Mouse (Mus musculus): ENCODE data around the gene Adck1.

Gene Adck1

GRCm38 (mm10) chr12:88475833-88476232 lies 115.5 kb downstream of the Adck1 start:
- no peak for DNase-seq

DNA sequence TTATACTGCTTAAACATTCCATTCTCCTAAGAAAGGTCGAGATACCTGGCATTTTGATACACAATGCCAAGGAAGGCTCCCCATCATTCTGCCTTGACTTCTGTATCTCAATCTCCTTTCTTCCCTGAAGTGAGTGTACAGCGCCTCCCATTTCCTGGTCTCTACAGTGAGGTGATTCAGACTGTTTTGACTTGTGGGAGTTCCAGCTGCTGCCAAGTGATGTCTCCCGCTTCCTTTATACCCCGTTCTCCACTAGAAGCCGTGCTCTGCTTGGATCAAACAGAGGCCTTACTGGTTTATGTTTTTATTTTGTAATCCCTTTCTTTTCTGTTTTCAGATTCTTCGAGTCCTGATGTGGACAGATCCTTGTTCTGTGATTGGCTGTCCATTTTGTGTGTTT lies 116.3 kb downstream of the Adck1 start:
- DNase-seq: no peak

DNA sequence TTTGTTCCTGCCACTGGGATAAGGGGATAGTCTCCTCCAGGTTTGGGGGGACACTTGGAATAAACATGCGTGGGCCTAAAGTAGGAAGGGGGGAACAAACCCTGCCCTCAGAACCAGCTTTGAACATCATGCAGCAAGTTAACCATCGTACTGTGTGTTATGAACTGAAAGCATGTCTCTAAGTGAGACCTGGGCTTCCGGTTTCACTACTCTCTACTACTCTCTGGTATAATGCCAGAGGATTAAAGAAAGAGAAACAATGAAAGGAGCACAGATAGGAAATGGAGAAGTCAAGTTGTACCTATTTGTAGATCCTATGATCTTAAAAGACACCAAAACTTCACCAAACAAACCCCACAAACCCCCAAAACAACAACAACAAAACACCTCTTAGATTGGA lies 121.3 kb downstream of the Adck1 start:
- no peak for DNase-seq

- no peak for DNase-seq
These were observed 130.5 kb downstream of the Adck1 start for GRCm38 (mm10) chr12:88490881-88491280.

All from right cerebral cortex, postnatal 4 days (tissue).